Mouse (Mus musculus): ENCODE measurements around the gene Nlrp6. TPM values are rescaled to one million over a fixed set of nuclear protein-coding genes. Genes with fewer than 3 reads are reported as not detected.

Gene Nlrp6
- polyA plus RNA-seq, 1 experiment: 0.18 TPM

GRCm38 (mm10) chr7:140914031-140914690, 6.5 kb upstream of the Nlrp6 start:
- no peaks in the 10 kb centered on the region for H3K4me1 ChIP-seq (ENCODE audit: control insufficient read depth, insufficient read depth, low read length)
- H3K27me3 ChIP-seq (ENCODE audit: control insufficient read depth, insufficient read depth, low read length): no peaks in the 10 kb centered on the region
- TF ChIP-seq CTCF (IDR thresholded peaks at IDR 0.05; ENCODE audit: borderline replicate concordance, insufficient read depth, low read depth, low read length) (no peak), POLR2A (IDR thresholded peaks at IDR 0.05; ENCODE audit: borderline replicate concordance, insufficient read depth, low read length) (no peak)
- DNase-seq: no peak
- 88% methylated on average over 8 of the region's 8 CpGs for WGBS
- H3K27ac ChIP-seq (ENCODE audit: insufficient read depth, low read length): no peak overlapping the region
- no peak overlapping the region for H3K4me3 ChIP-seq (replicated peaks; ENCODE audit: insufficient read depth, low read depth, low read length)

- WGBS: 82% methylated on average over 4 of the region's 4 CpGs
- no peak for DNase-seq
- Histone ChIP-seq H3K27me3 (ENCODE audit: control insufficient read depth, insufficient read depth, low read length) (no peaks in the 10 kb centered on the region), H3K27ac (ENCODE audit: insufficient read depth, low read length) (no peak overlapping the region), H3K4me1 (ENCODE audit: control insufficient read depth, insufficient read depth, low read length) (peaks cover 3% of the 10 kb centered on the region; the same call in 1 of the 2 replicates), H3K4me3 (replicated peaks; ENCODE audit: insufficient read depth, low read depth, low read length) (no peak overlapping the region)
- no peak for TF ChIP-seq POLR2A (IDR thresholded peaks at IDR 0.05; ENCODE audit: borderline replicate concordance, insufficient read depth, low read length)
- TF ChIP-seq CTCF (IDR thresholded peaks at IDR 0.05; ENCODE audit: borderline replicate concordance, insufficient read depth, low read depth, low read length): no peak
Measured at GRCm38 (mm10) chr7:140919911-140920310, 791 bp upstream of the Nlrp6 start.

GRCm38 (mm10) chr7:140921225-140921975, 698 bp downstream of the Nlrp6 start:
- 46% methylated on average over 22 of the region's 22 CpGs for WGBS
- Histone ChIP-seq H3K27me3 (ENCODE audit: control insufficient read depth, insufficient read depth, low read length) (no peaks in the 10 kb centered on the region), H3K27ac (ENCODE audit: insufficient read depth, low read length) (no peak overlapping the region), H3K4me3 (replicated peaks; ENCODE audit: insufficient read depth, low read depth, low read length) (no peak overlapping the region), H3K4me1 (ENCODE audit: control insufficient read depth, insufficient read depth, low read length) (peaks cover 3% of the 10 kb centered on the region; the same call in 1 of the 2 replicates)
- no peak for TF ChIP-seq CTCF (IDR thresholded peaks at IDR 0.05; ENCODE audit: borderline replicate concordance, insufficient read depth, low read depth, low read length)
- no peak for TF ChIP-seq POLR2A (IDR thresholded peaks at IDR 0.05; ENCODE audit: borderline replicate concordance, insufficient read depth, low read length)
- DNase-seq: no peak

GRCm38 (mm10) chr7:140922398-140923069, 1.8 kb downstream of the Nlrp6 start:
- DNase-seq: peak; percentile 88 to 90
- Histone ChIP-seq H3K4me1 (ENCODE audit: control insufficient read depth, insufficient read depth, low read length) (peaks cover 3% of the 10 kb centered on the region; the same call in 1 of the 2 replicates), H3K27ac (ENCODE audit: insufficient read depth, low read length) (no peak overlapping the region), H3K27me3 (ENCODE audit: control insufficient read depth, insufficient read depth, low read length) (no peaks in the 10 kb centered on the region), H3K4me3 (replicated peaks; ENCODE audit: insufficient read depth, low read depth, low read length) (peak overlapping the region; percentile 53)
- under 1% methylated on average over 49 of the region's 49 CpGs for WGBS
- TF ChIP-seq POLR2A (IDR thresholded peaks at IDR 0.05; ENCODE audit: borderline replicate concordance, insufficient read depth, low read length): no peak
- no peak; the same call in 1 of the 2 replicates for TF ChIP-seq CTCF (IDR thresholded peaks at IDR 0.05; ENCODE audit: borderline replicate concordance, insufficient read depth, low read depth, low read length)

- H3K27ac ChIP-seq (ENCODE audit: insufficient read depth, low read length): no peak overlapping the region
- TF ChIP-seq POLR2A (IDR thresholded peaks at IDR 0.05; ENCODE audit: borderline replicate concordance, insufficient read depth, low read length) (no peak), CTCF (IDR thresholded peaks at IDR 0.05; ENCODE audit: borderline replicate concordance, insufficient read depth, low read depth, low read length) (no peak)
- H3K27me3 ChIP-seq (ENCODE audit: control insufficient read depth, insufficient read depth, low read length): no peaks in the 10 kb centered on the region
- peak overlapping the region; percentile 53 for H3K4me3 ChIP-seq (replicated peaks; ENCODE audit: insufficient read depth, low read depth, low read length)
- WGBS: 20% methylated on average over 30 of the region's 30 CpGs
- DNase-seq: no peak
- peaks cover 3% of the 10 kb centered on the region; the same call in 1 of the 2 replicates for H3K4me1 ChIP-seq (ENCODE audit: control insufficient read depth, insufficient read depth, low read length)
Measured at GRCm38 (mm10) chr7:140923070-140923775, 2.5 kb downstream of the Nlrp6 start.

GRCm38 (mm10) chr7:140927181-140927580, 6.5 kb downstream of the Nlrp6 start:
- 93% methylated on average over 6 of the region's 6 CpGs for WGBS
- no peak for TF ChIP-seq POLR2A (IDR thresholded peaks at IDR 0.05; ENCODE audit: borderline replicate concordance, insufficient read depth, low read length)
- no peak for TF ChIP-seq CTCF (IDR thresholded peaks at IDR 0.05; ENCODE audit: borderline replicate concordance, insufficient read depth, low read depth, low read length)
- H3K4me1 ChIP-seq (ENCODE audit: control insufficient read depth, insufficient read depth, low read length): peaks cover 3% of the 10 kb centered on the region; the same call in 1 of the 2 replicates

GRCm38 (mm10) chr7:140938436-140938835, 17.7 kb downstream of the Nlrp6 start:
- no peaks in the 10 kb centered on the region for H3K4me1 ChIP-seq (ENCODE audit: control insufficient read depth, insufficient read depth, low read length)
- DNase-seq: no peak
- TF ChIP-seq CTCF (IDR thresholded peaks at IDR 0.05; ENCODE audit: borderline replicate concordance, insufficient read depth, low read depth, low read length) (no peak), POLR2A (IDR thresholded peaks at IDR 0.05; ENCODE audit: borderline replicate concordance, insufficient read depth, low read length) (no peak)
- 41% methylated on average over 3 of the region's 3 CpGs for WGBS
- no peaks in the 10 kb centered on the region; the same call in 1 of the 2 replicates for H3K27me3 ChIP-seq (ENCODE audit: control insufficient read depth, insufficient read depth, low read length)
- no peak overlapping the region for H3K27ac ChIP-seq (ENCODE audit: insufficient read depth, low read length)
- no peak overlapping the region for H3K4me3 ChIP-seq (replicated peaks; ENCODE audit: insufficient read depth, low read depth, low read length)

More at GRCm38 (mm10) chr7:140927181-140927580, 6.5 kb downstream of the Nlrp6 start:
- no peak overlapping the region for H3K27ac ChIP-seq (ENCODE audit: insufficient read depth, low read length)
- DNase-seq: no peak
- no peak overlapping the region for H3K4me3 ChIP-seq (replicated peaks; ENCODE audit: insufficient read depth, low read depth, low read length)
- H3K27me3 ChIP-seq (ENCODE audit: control insufficient read depth, insufficient read depth, low read length): no peaks in the 10 kb centered on the region
